Mouse (Mus musculus) neutrophil, adult 83 days (primary cell): ENCODE results near the gene Yars. TPM values are rescaled to one million over a fixed set of nuclear protein-coding genes. Genes with fewer than 3 reads are reported as not detected.

Experiments used
- total RNA-seq, 2 experiments: library from RNA; stranded (reverse); gene quantifications; one replicate each; pipeline ENCODE4 v1.2.4; 2023

Gene Yars
- total RNA-seq = 10 to 100 TPM; 16.4 to 25.4 TPM

DNA sequence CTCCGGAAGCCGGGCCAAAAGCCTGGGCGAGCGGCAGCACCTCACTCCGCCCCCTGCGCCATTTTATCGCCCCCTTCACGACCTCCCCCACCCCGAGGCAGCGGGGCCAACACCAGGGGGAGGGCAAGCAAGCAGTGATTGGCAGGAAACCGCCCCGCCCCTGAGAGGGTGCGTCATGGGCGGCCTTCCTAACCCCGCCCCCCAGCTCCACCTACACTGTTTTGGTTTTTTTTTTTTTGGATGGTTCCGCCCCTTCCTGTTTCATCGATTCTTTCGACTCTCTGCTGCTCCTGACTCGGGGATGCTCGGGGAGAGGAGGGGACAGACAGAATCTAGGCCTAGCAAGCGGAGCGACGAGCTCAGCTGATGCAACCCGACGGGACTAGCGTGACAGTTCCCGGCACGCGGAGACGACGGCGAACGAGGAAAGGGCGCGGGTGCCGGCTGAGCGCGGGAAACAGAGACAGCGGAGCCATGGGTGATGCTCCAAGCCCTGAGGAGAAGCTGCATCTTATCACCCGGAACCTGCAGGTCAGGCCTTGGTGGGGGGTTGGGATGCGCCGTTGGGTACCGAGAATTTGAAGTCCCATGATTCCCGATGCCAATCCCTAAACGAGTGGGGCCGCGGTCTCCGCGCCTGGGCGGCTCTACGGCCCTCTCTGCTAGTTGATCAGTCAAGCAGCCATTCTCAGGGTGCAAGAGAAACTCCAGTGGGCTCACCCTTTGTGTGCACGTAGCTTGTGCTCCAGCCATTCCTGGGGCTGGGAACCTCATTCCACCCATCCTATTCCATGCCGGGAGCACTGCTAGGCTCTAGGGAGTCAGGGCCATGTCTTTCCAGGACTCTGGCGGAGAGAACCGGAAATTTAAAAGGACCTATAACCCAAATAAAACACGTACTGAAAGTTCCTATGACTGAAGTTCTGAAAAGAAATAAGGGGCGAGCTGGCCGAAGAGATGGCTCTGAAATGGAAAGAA lies at the start of gene Yars, which contains the start of gene S100pbp:
Gene Yars, plus strand, starts transcription at position 219 of the 978 bp plus-strand sequence.
Gene S100pbp, minus strand, starts transcription at position 186 of the 978 bp plus-strand sequence.

GRCm38 (mm10) chr4:129261196-129261595 lies 71.6 kb downstream of the Yars start, which contains the start of gene C77080:
Gene C77080 (minus strand): TSS chr4:129261404.

Other genes starting within 250 kb of the Yars start
- gene Azin2, start 227.3 kb upstream of the Yars start, total RNA-seq = under 1 TPM; 0.57 to 0.59 TPM
- gene Ak2, start 197.8 kb upstream of the Yars start, total RNA-seq = 100 to 1,000 TPM; 105 to 108 TPM
- 10 to 100 TPM; 73.0 to 80.9 TPM for gene Rnf19b, start 131.5 kb upstream of the Yars start, total RNA-seq
- not detected for gene Tmem54, start 84.2 kb upstream of the Yars start, total RNA-seq
- gene Hpca, start 67.7 kb upstream of the Yars start, total RNA-seq = not detected
- gene Fndc5, start 52.8 kb upstream of the Yars start, total RNA-seq = not detected
- 10 to 100 TPM; 11.5 to 12.5 TPM for gene S100pbp, start within 50 bp of the Yars start, total RNA-seq
- gene C77080, start 71.6 kb downstream of the Yars start, total RNA-seq = not detected
- not detected for gene Sync, start 97.9 kb downstream of the Yars start, total RNA-seq
- gene Rbbp4, start 145.6 kb downstream of the Yars start, total RNA-seq = 100 to 1,000 TPM; 121 to 132 TPM
- 10 to 100 TPM; 24.2 to 25.8 TPM for gene Zbtb8os, start 145.9 kb downstream of the Yars start, total RNA-seq
- gene Zbtb8a, start 188.4 kb downstream of the Yars start, total RNA-seq = 1 to 10 TPM; 1.4 to 1.7 TPM